Mouse (Mus musculus) spleen, embryonic (tissue): ENCODE measurements around the gene Cfap57.

Experiments used
- CTCF ChIA-PET: fragments of 350-600 bp; sonication (Branson Sonifier 250); formaldehyde crosslinking; loops from one replicate; lab custom pipeline; 2022; lab: Charles Lee

Gene Cfap57

GRCm38 (mm10) chr4:118620279-118620966, at the start of gene Cfap57, which contains the start of gene Ebna1bp2:
Cfap57 (minus strand) TSS chr4:118620777.
Ebna1bp2 (plus strand) TSS chr4:118620799.
- CTCF ChIA-PET, result interaction anchor here (0.6 kb wide), 1 partner anchor 111 kb away, joined by 3 read pairs; no protein-coding TSS in a partner anchor

GRCm38 (mm10) chr4:118658652-118659051, 38.1 kb upstream of the Cfap57 start, which contains the start of gene Olfr62:
Olfr62 (plus strand) TSS chr4:118658952.
- CTCF ChIA-PET, result no interaction called here

- CTCF ChIA-PET, result no interaction called here
These were observed 24.7 kb upstream of the Cfap57 start for GRCm38 (mm10) chr4:118645234-118645633.

- CTCF ChIA-PET, result no interaction called here
These were observed 22.0 kb upstream of the Cfap57 start for GRCm38 (mm10) chr4:118642346-118643190.

- CTCF ChIA-PET, result no interaction called here
These were observed 9.7 kb upstream of the Cfap57 start for GRCm38 (mm10) chr4:118630261-118630660.

GRCm38 (mm10) chr4:118621781-118622180, 1.2 kb upstream of the Cfap57 start:
- CTCF ChIA-PET, result no interaction called here

- CTCF ChIA-PET, result no interaction called here
These were observed 367 bp upstream of the Cfap57 start for GRCm38 (mm10) chr4:118620967-118621320.

- CTCF ChIA-PET, result interaction anchor here (0.6 kb wide), 1 partner anchor 45 kb away, joined by 5 read pairs; no protein-coding TSS in a partner anchor
These were observed 5.2 kb downstream of the Cfap57 start for GRCm38 (mm10) chr4:118615412-118615811.

GRCm38 (mm10) chr4:118612619-118613018, 8.0 kb downstream of the Cfap57 start:
- CTCF ChIA-PET, result no interaction called here

GRCm38 (mm10) chr4:118609836-118610235, 10.7 kb downstream of the Cfap57 start:
- CTCF ChIA-PET, result no interaction called here

- CTCF ChIA-PET, result no interaction called here
These were observed 16.5 kb downstream of the Cfap57 start for GRCm38 (mm10) chr4:118604065-118604464.

- CTCF ChIA-PET, result no interaction called here
These were observed 30.8 kb downstream of the Cfap57 start for GRCm38 (mm10) chr4:118589733-118590130.

- CTCF ChIA-PET, result no interaction called here
These were observed 31.4 kb downstream of the Cfap57 start for GRCm38 (mm10) chr4:118589053-118589732.

- CTCF ChIA-PET, result no interaction called here
These were observed 37.9 kb downstream of the Cfap57 start for GRCm38 (mm10) chr4:118582629-118583028.

GRCm38 (mm10) chr4:118581508-118581907, 39.1 kb downstream of the Cfap57 start:
- CTCF ChIA-PET, result no interaction called here

GRCm38 (mm10) chr4:118579313-118579712, 41.3 kb downstream of the Cfap57 start:
- CTCF ChIA-PET, result no interaction called here

- CTCF ChIA-PET, result no interaction called here
These were observed 44.5 kb downstream of the Cfap57 start for GRCm38 (mm10) chr4:118576097-118576496.

- CTCF ChIA-PET, result no interaction called here
These were observed 49.1 kb downstream of the Cfap57 start for GRCm38 (mm10) chr4:118571441-118571840.

GRCm38 (mm10) chr4:118569320-118569719, 51.3 kb downstream of the Cfap57 start:
- CTCF ChIA-PET, result no interaction called here

- CTCF ChIA-PET, result no interaction called here
These were observed 51.9 kb downstream of the Cfap57 start for GRCm38 (mm10) chr4:118568709-118569108.

GRCm38 (mm10) chr4:118566161-118566676, 54.4 kb downstream of the Cfap57 start:
- CTCF ChIA-PET, result no interaction called here

- CTCF ChIA-PET, result no interaction called here
These were observed 55.7 kb downstream of the Cfap57 start for GRCm38 (mm10) chr4:118564926-118565279.
